ENCODE assay signal across 18 mouse cellular contexts in the genomic region with DNA sequence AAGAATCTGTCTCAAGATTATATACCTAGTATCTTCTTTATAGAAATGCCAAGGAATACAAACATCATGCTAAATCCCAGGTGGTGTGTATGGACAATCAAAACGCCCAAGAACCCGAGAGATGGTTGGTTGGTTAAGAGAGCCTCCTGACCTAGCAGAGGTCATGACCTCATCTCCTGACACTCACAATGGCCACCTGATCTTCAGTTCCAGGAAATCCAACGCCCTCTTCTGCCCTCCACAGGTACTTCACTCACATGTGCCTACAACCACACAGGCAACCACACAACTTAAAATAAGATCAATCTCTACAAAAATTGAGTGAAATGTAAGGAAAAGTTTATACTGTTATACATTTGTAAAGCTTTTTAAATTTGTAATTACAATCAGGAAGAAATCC. TPM values are rescaled to one million over a fixed set of nuclear protein-coding genes. Genes with fewer than 3 reads are reported as not detected.
"Had no signal": no experiment of that assay in that cellular context is flagged by ENCODE, and none has a peak within 500 bp of the region (broad histone marks: within the 10 kb centered on the region; RNA-seq: fewer than 3 reads in every experiment).

No protein-coding gene starts in this region.

- H3K27ac ChIP-seq: kidney, embryonic 15.5 days; left cerebral cortex, adult 2 months; limb, embryonic 12.5 days; limb, embryonic 15.5 days; liver, embryonic 14.5 days; macrophage; midbrain, embryonic 12.5 days; midbrain, embryonic 15.5 days; neural tube, embryonic 13.5 days had no signal

- H3K4me1 ChIP-seq: limb, embryonic 15.5 days; neural tube, embryonic 13.5 days had no signal

- H3K27me3 ChIP-seq: kidney, embryonic 15.5 days; limb, embryonic 15.5 days; midbrain, embryonic 15.5 days; neural tube, embryonic 13.5 days had no signal

- H3K36me3 ChIP-seq: kidney, embryonic 15.5 days; limb, embryonic 12.5 days; limb, embryonic 15.5 days; midbrain, embryonic 12.5 days; midbrain, embryonic 15.5 days; neural tube, embryonic 13.5 days had no signal

- H3K9ac ChIP-seq: kidney, embryonic 15.5 days; limb, embryonic 12.5 days; limb, embryonic 15.5 days; liver, embryonic 14.5 days; liver, postnatal 0 days; lung, embryonic 14.5 days; midbrain, embryonic 12.5 days; midbrain, embryonic 15.5 days; neural tube, embryonic 13.5 days had no signal

- DNase-seq: kidney, adult 8-10 months; kidney, postnatal 14 days; kidney, postnatal 4 days; layer of hippocampus, postnatal 36 days; left cerebral cortex, postnatal 4 days; liver, postnatal 0 days; lung, embryonic 14.5 days; thymus, adult 18-20 months; thymus, postnatal 36 days had no signal

- H3K4me3 ChIP-seq: kidney, embryonic 15.5 days; left cerebral cortex, adult 2 months; limb, embryonic 12.5 days; limb, embryonic 15.5 days; midbrain, embryonic 12.5 days; midbrain, embryonic 15.5 days; neural tube, embryonic 13.5 days had no signal

RNA-seq across cellular contexts. Expression of a gene that starts 12.6 kb away (rescaled TPM):
- polyA plus RNA-seq: macrophage had no signal
